Mouse (Mus musculus) kidney, embryonic 15.5 days (tissue): ENCODE measurements around the gene Smyd3. TPM values are rescaled to one million over a fixed set of nuclear protein-coding genes. Genes with fewer than 3 reads are reported as not detected.
"Not testable (repeated sequence)": the region's sequence is repeated elsewhere in the genome, so short reads cannot be mapped to it uniquely, and the experiment has no call there.

ENCODE experiments used
- ATAC-seq: fragments of 200-750 bp; cut with Nextera tagmentation; replicated peaks from 2 replicates; pipeline ENCODE4 v1.8.0; 2017; ENCODE audit warnings: moderate TSS enrichment; ENCODE audit not compliant: low FRiP score
- H3K27ac ChIP-seq: fragments of 300-500 bp; sonication (generic); 2 replicates; pipeline ENCODE4 v1.5.1; 2015; ENCODE audit warnings: mild to moderate bottlenecking, inconsistent platforms
- H3K27me3 ChIP-seq: fragments of 300-500 bp; sonication (generic); 2 replicates; pipeline ENCODE4 v1.6.1; 2015; ENCODE audit warnings: inconsistent platforms
- H3K36me3 ChIP-seq: fragments of 300-500 bp; sonication (generic); 2 replicates; pipeline ENCODE4 v1.6.1; 2015; ENCODE audit warnings: inconsistent platforms
- H3K4me1 ChIP-seq: fragments of 300-500 bp; sonication (generic); 2 replicates; pipeline ENCODE4 v1.6.1; 2015; ENCODE audit warnings: inconsistent platforms
- H3K4me2 ChIP-seq: fragments of 300-500 bp; sonication (generic); 2 replicates; pipeline ENCODE4 v1.6.1; 2015; ENCODE audit warnings: moderate library complexity, mild to moderate bottlenecking, inconsistent platforms
- H3K4me3 ChIP-seq: fragments of 300-500 bp; sonication (generic); replicated peaks from 2 replicates; pipeline ENCODE4 v1.5.1; 2015; ENCODE audit warnings: mild to moderate bottlenecking, inconsistent platforms
- H3K9ac ChIP-seq: fragments of 300-500 bp; sonication (generic); 2 replicates; pipeline ENCODE4 v1.6.1; 2015; ENCODE audit warnings: mild to moderate bottlenecking, inconsistent platforms
- H3K9me3 ChIP-seq: fragments of 300-500 bp; sonication (generic); replicated peaks from 2 replicates; pipeline ENCODE4 v1.6.1; 2016; ENCODE audit warnings: inconsistent platforms
- WGBS: fragments of 180-500 bp; shearing (Covaris S2); methylation state at CpG from one replicate; pipeline ENCODE4 v1.1.7; 2015; ENCODE audit warnings: mixed read lengths; 5-methylcytosine and 5-hydroxymethylcytosine counted together
- polyA plus RNA-seq: library from polyadenylated mRNA; unstranded; fragments of >200 nt; fragmentation: Nextera tagmentation; extraction: Ambion mirVana; gene quantifications from 2 replicates; pipeline ENCODE4 v1.2.1, GENCODE M21; 2015

Smyd3 gene
- polyA plus RNA-seq, 1 experiment from 2014 or later: 21.8 TPM

DNA sequence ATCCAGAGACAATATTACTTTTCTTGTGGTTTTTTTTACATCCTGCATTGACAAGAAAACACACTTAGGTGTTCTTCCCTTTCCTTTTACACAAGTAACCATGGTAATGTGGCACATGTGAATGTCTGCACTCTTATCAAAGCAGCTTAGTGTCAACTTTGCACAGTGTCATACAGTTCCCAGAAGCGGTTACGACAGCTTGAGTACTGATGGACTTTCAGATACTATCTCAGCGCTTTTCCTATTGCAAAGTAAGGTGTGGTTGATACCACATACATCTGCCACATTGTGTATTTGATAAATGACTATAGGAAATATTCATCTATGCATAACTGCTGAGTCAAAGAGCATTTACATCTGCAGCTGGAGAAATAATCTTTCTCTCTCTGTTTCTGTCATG lies 348.1 kb downstream of the Smyd3 start:
- 86% methylated on average over 3 of the region's 3 CpGs for WGBS
- no peak overlapping the region for H3K9ac ChIP-seq
- H3K9me3 ChIP-seq: no peaks in the 10 kb centered on the region
- no peak for ATAC-seq
- no peak overlapping the region for H3K4me3 ChIP-seq
- no peaks in the 10 kb centered on the region for H3K4me1 ChIP-seq
- H3K27me3 ChIP-seq: no peaks in the 10 kb centered on the region
- H3K27ac ChIP-seq: no peak overlapping the region
- H3K36me3 ChIP-seq: no peaks in the 10 kb centered on the region
- H3K4me2 ChIP-seq: no peak overlapping the region

DNA sequence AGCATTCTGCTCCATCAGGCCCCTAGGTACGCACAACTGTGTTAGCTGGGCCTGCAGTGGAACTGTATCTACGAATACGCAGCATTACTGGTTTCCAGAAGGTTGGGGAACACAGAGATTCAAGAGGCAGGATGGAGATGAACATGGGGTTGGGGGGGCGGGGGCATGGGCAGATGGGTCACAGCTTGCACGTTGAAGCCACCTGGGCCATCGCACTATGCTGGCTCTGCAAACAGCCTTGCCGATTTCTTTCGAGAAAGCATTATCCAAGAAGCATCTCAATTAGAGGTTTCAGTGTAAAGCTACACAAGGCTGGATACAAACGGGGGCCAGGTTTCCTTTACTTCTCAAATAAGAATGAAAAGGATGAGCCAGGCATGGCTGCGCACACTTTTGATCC lies 348.7 kb downstream of the Smyd3 start:
- no peaks in the 10 kb centered on the region for H3K36me3 ChIP-seq
- 90% methylated on average over 10 of the region's 10 CpGs for WGBS
- ATAC-seq: no peak
- no peak overlapping the region for H3K27ac ChIP-seq
- H3K4me2 ChIP-seq: no peak overlapping the region
- no peaks in the 10 kb centered on the region for H3K9me3 ChIP-seq
- no peaks in the 10 kb centered on the region for H3K27me3 ChIP-seq
- no peak overlapping the region for H3K4me3 ChIP-seq
- H3K4me1 ChIP-seq: no peaks in the 10 kb centered on the region
- no peak overlapping the region for H3K9ac ChIP-seq

DNA sequence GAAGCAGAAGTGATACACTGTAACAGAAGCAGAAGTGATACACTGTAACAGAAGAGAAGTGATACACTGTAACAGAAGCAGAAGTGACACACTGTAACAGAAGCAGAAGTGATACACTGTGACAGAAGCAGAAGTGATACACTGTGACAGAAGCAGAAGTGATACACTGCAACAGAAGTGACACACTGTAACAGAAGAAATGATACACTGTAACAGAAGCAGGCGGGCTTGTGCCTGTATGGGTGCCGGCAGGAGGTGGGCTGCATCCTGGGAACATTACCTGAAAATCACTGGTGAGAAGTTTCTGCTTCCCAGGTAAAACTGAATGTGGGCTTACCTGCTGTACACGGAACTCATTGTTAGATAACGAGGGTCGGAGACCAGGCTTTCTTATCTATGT lies 353.6 kb downstream of the Smyd3 start:
- H3K36me3 ChIP-seq, H3K9me3 ChIP-seq, H3K4me2 ChIP-seq, H3K27me3 ChIP-seq, H3K27ac ChIP-seq, ATAC-seq, H3K4me1 ChIP-seq, H3K4me3 ChIP-seq, H3K9ac ChIP-seq: not testable (repeated sequence)
- 90% methylated on average over 5 of the region's 5 CpGs for WGBS

DNA sequence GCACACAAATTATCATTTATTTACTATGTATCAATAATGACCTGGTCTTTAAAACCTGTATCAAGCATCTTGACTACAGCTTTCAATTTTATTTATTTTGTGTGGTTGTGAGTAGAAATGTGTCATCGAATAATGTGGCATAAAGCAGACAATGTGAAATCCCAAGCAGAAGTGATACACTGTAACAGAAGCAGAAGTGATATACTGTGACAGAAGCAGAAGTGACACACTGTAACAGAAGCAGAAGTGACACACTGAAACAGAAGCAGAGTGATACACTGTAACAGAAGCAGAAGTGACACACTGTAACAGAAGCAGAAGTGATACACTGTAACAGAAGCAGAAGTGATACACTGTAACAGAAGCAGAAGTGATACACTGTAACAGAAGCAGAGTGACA lies 355.1 kb downstream of the Smyd3 start:
- H3K9ac ChIP-seq, H3K4me1 ChIP-seq, H3K36me3 ChIP-seq, H3K4me2 ChIP-seq, H3K9me3 ChIP-seq, H3K4me3 ChIP-seq, H3K27me3 ChIP-seq, ATAC-seq, H3K27ac ChIP-seq: not testable (repeated sequence)
- 98% methylated on average over 1 of the region's 1 CpGs for whole genome bisulfite sequencing

DNA sequence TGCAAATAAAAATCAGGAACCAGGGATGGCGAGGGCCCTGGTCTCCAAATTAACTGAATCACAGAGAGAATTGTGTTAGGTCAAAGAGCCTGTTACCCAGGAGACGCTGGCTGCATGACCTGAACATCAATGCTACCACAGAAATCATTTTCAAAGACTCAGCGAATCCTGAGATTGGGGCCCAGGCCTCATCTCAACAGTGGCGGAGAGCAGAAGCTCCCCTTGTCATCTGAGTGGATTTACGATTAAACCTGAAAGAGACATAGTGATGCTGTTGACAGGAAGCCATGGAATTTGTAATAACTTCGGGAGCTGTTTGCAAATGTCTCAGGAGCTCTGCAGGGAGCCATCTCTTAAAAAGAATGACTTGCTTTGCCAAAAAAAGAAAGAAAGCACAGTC lies 355.9 kb downstream of the Smyd3 start:
- H3K4me1 ChIP-seq: peaks cover 7% of the 10 kb centered on the region; the same call in 1 of the 2 replicates
- no peaks in the 10 kb centered on the region for H3K9me3 ChIP-seq
- H3K27ac ChIP-seq: no peak overlapping the region
- H3K4me3 ChIP-seq: no peak overlapping the region
- H3K4me2 ChIP-seq: no peak overlapping the region
- H3K9ac ChIP-seq: no peak overlapping the region
- no peak for ATAC-seq
- WGBS: 56% methylated on average over 6 of the region's 6 CpGs
- H3K27me3 ChIP-seq: no peaks in the 10 kb centered on the region
- no peaks in the 10 kb centered on the region for H3K36me3 ChIP-seq

DNA sequence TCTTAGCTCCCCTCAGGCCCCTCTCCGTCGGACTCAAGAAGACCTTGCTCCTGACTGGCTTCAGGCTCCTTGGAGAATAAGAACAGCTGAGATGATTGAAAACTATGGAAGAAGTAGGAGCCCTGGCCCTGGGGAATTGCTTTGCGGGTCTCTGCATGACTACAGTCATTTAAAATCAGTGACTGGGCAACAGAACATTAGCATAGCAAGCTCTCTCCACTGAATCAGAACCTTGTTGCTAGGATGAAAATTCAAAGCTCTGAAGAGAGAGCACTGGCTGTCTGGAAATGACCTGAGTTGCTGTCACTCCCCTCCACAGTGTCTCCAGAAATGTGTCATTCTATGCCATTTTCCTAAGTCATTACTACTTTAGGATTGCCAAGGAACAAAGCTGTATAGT lies 357.1 kb downstream of the Smyd3 start:
- H3K9ac ChIP-seq: no peak overlapping the region
- ATAC-seq: no peak
- H3K27me3 ChIP-seq: no peaks in the 10 kb centered on the region
- H3K36me3 ChIP-seq: no peaks in the 10 kb centered on the region
- H3K27ac ChIP-seq: no peak overlapping the region
- no peak overlapping the region for H3K4me2 ChIP-seq
- peaks cover 7% of the 10 kb centered on the region; the same call in 1 of the 2 replicates for H3K4me1 ChIP-seq
- H3K4me3 ChIP-seq: no peak overlapping the region
- 78% methylated on average over 3 of the region's 3 CpGs for WGBS
- H3K9me3 ChIP-seq: no peaks in the 10 kb centered on the region

DNA sequence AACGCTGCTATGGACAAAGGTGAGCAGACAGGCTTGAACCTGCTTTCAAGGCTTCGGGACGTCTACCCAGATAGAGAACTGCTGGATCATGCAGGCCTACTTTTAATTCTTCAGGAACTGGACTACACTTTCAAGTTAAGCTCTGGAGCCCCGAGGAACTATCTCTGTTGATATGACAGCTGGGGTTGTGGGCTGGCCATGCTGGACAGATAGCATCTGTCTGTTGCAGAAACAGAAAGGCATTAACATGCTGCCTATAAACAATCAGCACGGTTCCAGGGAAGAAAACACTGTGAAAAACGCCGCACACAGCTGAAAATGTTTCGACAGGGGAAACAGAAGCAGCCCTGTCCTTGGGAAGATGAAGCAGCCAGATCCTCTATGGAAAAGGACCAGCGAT lies 365.5 kb downstream of the Smyd3 start:
- Histone ChIP-seq H3K9me3 (no peaks in the 10 kb centered on the region), H3K4me2 (no peak overlapping the region), H3K36me3 (no peaks in the 10 kb centered on the region), H3K27ac (peak overlapping the region; percentile 10; the same call in 1 of the 2 replicates), H3K4me3 (no peak overlapping the region), H3K27me3 (no peaks in the 10 kb centered on the region), H3K9ac (no peak overlapping the region), H3K4me1 (0 out of 2 replicates have a peak, but pooled peaks cover 5% of the 10 kb centered on the region)
- WGBS: 65% methylated on average over 9 of the region's 9 CpGs
- no peak for ATAC-seq

DNA sequence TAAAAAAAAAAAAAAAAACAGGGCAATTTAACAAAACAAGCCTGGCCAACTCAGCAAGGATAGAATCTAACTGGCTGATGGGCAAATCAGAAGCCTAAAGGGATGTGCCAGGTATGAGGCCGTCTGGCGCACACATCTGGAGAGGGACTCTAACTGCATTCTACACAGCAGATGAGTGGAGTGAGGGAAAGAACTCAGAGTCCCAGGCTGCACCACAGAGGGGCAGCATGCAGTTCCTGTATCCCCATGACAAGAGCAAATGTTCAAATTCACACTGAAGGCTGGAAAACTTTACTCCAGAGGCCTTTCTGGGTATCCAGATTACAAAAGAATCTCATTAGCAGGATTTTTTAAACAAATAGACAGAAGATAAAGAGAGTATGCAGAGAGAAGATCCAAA lies 366.6 kb downstream of the Smyd3 start:
- Histone ChIP-seq H3K4me1 (peaks cover 10% of the 10 kb centered on the region), H3K27ac (no peak overlapping the region), H3K36me3 (no peaks in the 10 kb centered on the region), H3K9me3 (no peaks in the 10 kb centered on the region), H3K9ac (no peak overlapping the region), H3K4me2 (no peak overlapping the region), H3K27me3 (no peaks in the 10 kb centered on the region), H3K4me3 (no peak overlapping the region)
- ATAC-seq: no peak
- 78% methylated on average over 2 of the region's 2 CpGs for WGBS

DNA sequence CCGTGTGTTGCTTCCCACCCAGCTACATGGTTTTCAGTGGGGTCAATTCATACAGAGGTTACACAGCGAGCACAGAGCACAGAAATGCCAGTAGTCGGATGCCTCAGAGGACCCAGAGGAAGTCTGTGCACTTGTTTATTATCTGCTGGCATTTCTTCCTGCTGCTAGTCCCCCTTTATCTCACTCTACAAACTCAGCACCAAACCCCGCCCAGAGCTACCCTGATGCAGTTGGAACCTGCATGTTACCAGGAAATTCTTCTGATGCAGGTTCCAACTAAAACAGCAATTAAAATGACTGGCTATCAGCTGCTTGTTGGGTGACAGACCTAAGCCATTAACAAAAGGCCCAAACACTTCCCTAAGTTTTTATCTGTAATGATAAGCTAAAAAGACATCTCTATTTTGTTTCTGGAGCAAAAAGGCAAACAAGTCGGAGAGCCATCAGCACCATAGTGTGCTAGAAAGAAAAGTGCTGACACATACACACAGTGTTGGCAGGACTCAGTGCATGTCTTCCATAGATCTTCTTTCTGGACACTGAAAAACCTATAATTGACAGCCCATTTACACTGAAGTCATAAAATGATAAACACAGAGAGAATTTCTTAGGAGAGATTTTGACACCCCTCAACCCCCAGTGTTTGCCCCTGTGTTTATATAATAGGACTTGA lies 368.2 kb downstream of the Smyd3 start:
- ATAC-seq: no peak
- Histone ChIP-seq H3K9ac (no peak overlapping the region), H3K9me3 (no peaks in the 10 kb centered on the region), H3K36me3 (no peaks in the 10 kb centered on the region), H3K27ac (no peak overlapping the region), H3K27me3 (no peaks in the 10 kb centered on the region), H3K4me2 (no peak overlapping the region), H3K4me1 (peaks cover 17% of the 10 kb centered on the region), H3K4me3 (no peak overlapping the region)
- 67% methylated on average over 5 of the region's 5 CpGs for WGBS

DNA sequence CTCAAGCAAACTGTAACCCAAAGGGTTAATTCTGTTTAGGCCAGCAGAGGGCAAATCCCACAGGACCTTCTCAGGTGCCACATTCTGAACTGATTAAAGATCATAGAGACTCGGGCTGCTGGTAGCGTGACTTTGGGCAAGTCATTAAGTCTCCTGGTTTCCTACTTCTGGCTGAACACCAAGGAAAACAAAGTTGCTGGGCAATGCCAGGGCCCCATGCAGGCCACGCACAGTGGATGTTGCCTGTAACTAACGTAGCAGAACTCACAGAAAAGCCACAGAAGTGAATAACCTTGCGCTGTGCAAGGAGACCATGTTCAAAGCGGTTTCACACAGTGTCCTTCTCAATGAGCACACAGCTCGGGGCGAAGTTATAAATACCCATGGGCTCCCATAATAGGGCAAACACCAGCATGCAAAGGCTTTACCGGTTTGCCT lies 371.1 kb downstream of the Smyd3 start:
- H3K9me3 ChIP-seq: no peaks in the 10 kb centered on the region
- H3K4me2 ChIP-seq: no peak overlapping the region
- H3K27me3 ChIP-seq: no peaks in the 10 kb centered on the region
- peak overlapping the region; percentile 46; the same call in 1 of the 2 replicates for H3K27ac ChIP-seq
- H3K4me3 ChIP-seq: no peak overlapping the region
- no peaks in the 10 kb centered on the region for H3K36me3 ChIP-seq
- peaks cover 34% of the 10 kb centered on the region for H3K4me1 ChIP-seq
- H3K9ac ChIP-seq: no peak overlapping the region
- WGBS: 57% methylated on average over 9 of the region's 9 CpGs
- ATAC-seq: no peak

DNA sequence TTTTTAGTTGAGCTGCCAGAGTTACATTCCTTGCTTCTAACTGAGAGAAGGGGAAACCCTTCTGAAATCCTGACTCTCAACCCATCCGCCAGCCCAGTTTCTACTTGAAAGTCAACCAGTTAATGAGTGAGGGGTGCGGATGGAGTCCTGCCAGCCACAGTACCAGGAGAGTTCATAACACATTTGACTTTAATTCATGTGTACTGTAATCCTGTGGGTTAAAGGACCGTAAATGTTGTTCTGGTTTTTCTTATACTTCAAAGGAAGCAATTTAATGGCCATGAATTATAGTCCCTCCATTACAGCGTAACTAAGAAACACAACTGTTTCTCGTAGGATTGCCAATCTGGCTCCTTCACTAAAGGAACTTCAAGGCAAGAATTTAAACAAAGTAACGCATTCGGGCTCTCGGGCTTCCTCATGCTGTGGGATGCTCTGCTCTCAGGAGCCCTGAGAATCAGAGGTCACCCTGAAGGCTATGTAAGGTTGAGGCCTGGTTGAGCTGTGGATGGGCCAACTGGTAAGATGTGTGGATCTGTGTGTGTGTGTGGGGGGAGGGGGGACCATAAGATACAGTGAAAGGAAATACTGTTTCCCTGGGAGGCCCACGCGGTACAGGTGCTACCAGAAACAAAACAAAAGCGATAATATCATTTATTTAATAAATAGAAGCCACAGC lies 374.5 kb downstream of the Smyd3 start:
- H3K4me2 ChIP-seq: no peak overlapping the region
- 33% methylated on average over 11 of the region's 11 CpGs for WGBS
- no peaks in the 10 kb centered on the region for H3K27me3 ChIP-seq
- no peak overlapping the region for H3K9ac ChIP-seq
- ATAC-seq: peak; percentile 23; the same call in 1 of the 2 replicates
- H3K9me3 ChIP-seq: no peaks in the 10 kb centered on the region
- H3K4me1 ChIP-seq: peaks cover 40% of the 10 kb centered on the region
- H3K27ac ChIP-seq: peak overlapping the region; percentile 76
- H3K36me3 ChIP-seq: no peaks in the 10 kb centered on the region
- no peak overlapping the region for H3K4me3 ChIP-seq

DNA sequence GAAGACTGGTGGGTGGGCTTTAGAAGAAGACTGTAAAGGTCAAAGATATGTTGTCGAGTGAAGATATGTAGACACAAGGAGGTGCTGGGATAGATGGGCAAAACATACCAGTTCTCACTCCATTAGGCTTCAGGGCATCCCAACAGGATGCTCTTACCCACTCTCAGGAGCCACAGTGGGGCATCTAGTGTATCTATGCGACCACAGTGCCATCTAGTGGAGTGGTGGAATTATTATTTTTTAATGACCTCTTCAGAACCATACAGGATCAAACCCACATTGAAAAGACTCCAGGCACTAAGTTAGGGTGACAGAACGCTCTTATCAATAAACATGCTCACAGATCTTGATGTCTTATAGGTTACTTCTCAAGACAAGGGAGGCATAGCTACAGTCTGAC lies 375.7 kb downstream of the Smyd3 start:
- no peak overlapping the region for H3K4me3 ChIP-seq
- H3K4me1 ChIP-seq: peaks cover 40% of the 10 kb centered on the region
- WGBS: 44% methylated on average over 3 of the region's 3 CpGs
- no peaks in the 10 kb centered on the region for H3K9me3 ChIP-seq
- no peaks in the 10 kb centered on the region for H3K36me3 ChIP-seq
- no peak overlapping the region for H3K9ac ChIP-seq
- no peak; the same call in 1 of the 2 replicates for ATAC-seq
- H3K27ac ChIP-seq: 0 out of 2 replicates have a peak overlapping the region, but pooled peaks have one; percentile 76
- H3K27me3 ChIP-seq: no peaks in the 10 kb centered on the region
- H3K4me2 ChIP-seq: no peak overlapping the region
